Mouse (Mus musculus) stomach, embryonic 16.5 days (tissue): ENCODE results near the gene Fam129a. TPM values are rescaled to one million over a fixed set of nuclear protein-coding genes. Genes with fewer than 3 reads are reported as not detected.

Experiments used
- ATAC-seq: fragments of 200-750 bp; cut with Nextera tagmentation; 2 replicates; pipeline ENCODE4 v1.8.0; 2017; ENCODE audit warnings: moderate number of reproducible peaks, moderate TSS enrichment; ENCODE audit not compliant: insufficient read depth, low FRiP score
- H3K27ac ChIP-seq: fragments of 300-500 bp; sonication (generic); 2 replicates; pipeline ENCODE4 v1.5.1; 2014; ENCODE audit warnings: low read length
- H3K27me3 ChIP-seq: fragments of 300-500 bp; sonication (generic); 2 replicates; pipeline ENCODE4 v1.6.1; 2014; ENCODE audit warnings: low read length, control low read depth, mixed read lengths; ENCODE audit not compliant: control insufficient read depth, insufficient read depth
- H3K36me3 ChIP-seq: fragments of 300-500 bp; sonication (generic); 2 replicates; pipeline ENCODE4 v1.6.1; 2014; ENCODE audit warnings: low read length; ENCODE audit not compliant: control insufficient read depth, insufficient read depth
- H3K4me1 ChIP-seq: fragments of 300-500 bp; sonication (generic); 2 replicates; pipeline ENCODE4 v1.6.1; 2014; ENCODE audit warnings: low read length, control low read depth, mixed read lengths; ENCODE audit not compliant: control insufficient read depth, insufficient read depth
- H3K4me2 ChIP-seq: fragments of 300-500 bp; sonication (generic); 2 replicates; pipeline ENCODE4 v1.6.1; 2014; ENCODE audit warnings: low read depth, low read length, mixed read lengths
- H3K4me3 ChIP-seq: fragments of 300-500 bp; sonication (generic); replicated peaks from 2 replicates; pipeline ENCODE4 v1.5.1; 2014; ENCODE audit warnings: mild to moderate bottlenecking, low read length
- H3K9ac ChIP-seq: fragments of 300-500 bp; sonication (generic); 2 replicates; pipeline ENCODE4 v1.6.1; 2014; ENCODE audit warnings: low read length
- H3K9me3 ChIP-seq: fragments of 300-500 bp; sonication (generic); replicated peaks from 2 replicates; pipeline ENCODE4 v1.6.1; 2016; ENCODE audit warnings: low read length, control low read depth; ENCODE audit not compliant: control insufficient read depth
- WGBS: fragments of 180-500 bp; shearing (Covaris S2); extraction: QIAGEN DNeasy Blood & Tissue Kit; methylation state at CpG from one replicate; pipeline ENCODE4 v1.1.7; 2014; 5-methylcytosine and 5-hydroxymethylcytosine counted together
- polyA plus RNA-seq: library from polyadenylated mRNA; unstranded; fragments of >200 nt; fragmentation: Nextera tagmentation; extraction: Ambion mirVana; gene quantifications from 2 replicates; pipeline ENCODE4 v1.2.1, GENCODE M21; 2015

Gene Fam129a
- polyA plus RNA-seq, 1 experiment from 2014 or later: 22.7 TPM

DNA sequence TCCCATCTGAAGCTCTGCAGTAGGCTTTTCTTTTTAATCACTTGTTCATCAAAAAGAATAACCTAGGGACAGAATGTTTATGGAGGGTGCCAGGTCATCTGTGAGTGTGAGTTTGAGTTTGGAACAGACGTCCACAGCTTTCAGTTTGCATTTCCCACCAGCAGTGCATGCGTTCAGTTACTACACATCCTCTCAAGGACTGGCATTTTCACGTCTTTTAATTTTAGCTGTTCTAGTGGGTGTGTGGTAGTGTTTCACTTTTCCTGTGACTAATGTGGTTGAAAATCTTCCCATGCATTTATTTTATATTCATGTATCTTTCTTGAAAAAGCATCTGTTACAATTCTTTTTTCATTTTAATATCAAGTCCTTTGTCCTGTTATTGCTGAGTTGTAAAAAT, 193.2 kb downstream of the Fam129a start:
- no peaks in the 10 kb centered on the region for H3K27me3 ChIP-seq
- no peaks in the 10 kb centered on the region for H3K9me3 ChIP-seq
- no peak overlapping the region for H3K27ac ChIP-seq
- H3K9ac ChIP-seq: no peak overlapping the region
- H3K4me1 ChIP-seq: no peaks in the 10 kb centered on the region
- H3K36me3 ChIP-seq: 0 out of 2 replicates have a peak, but pooled peaks cover 5% of the 10 kb centered on the region
- H3K4me2 ChIP-seq: no peak overlapping the region
- no peak for ATAC-seq
- WGBS: 71% methylated on average over 3 of the region's 3 CpGs
- no peak overlapping the region for H3K4me3 ChIP-seq

DNA sequence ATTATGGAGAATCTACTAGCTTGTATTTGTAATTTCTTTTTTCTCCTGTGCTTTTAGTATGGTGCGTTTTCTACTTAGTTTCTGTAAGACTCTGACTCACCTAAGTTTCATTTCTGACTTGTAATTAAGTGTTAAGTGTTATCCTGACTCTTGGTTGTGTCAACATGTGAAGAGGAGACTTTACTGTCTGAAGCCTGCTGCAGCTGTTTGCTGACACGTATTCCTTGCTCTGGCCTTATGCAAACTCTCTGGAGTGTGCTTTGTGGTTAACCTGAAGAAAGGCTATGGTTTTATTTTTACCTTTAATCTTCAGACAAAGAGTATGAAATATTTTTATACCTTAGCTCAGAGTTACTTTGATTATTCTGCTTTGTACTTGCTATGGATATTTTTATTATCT, 195.2 kb downstream of the Fam129a start:
- no peak overlapping the region for H3K27ac ChIP-seq
- no peak overlapping the region for H3K4me3 ChIP-seq
- no peak overlapping the region for H3K9ac ChIP-seq
- H3K36me3 ChIP-seq: 0 out of 2 replicates have a peak, but pooled peaks cover 3% of the 10 kb centered on the region
- ATAC-seq: no peak
- 73% methylated on average over 2 of the region's 2 CpGs for WGBS
- no peak overlapping the region for H3K4me2 ChIP-seq
- H3K9me3 ChIP-seq: no peaks in the 10 kb centered on the region
- H3K4me1 ChIP-seq: no peaks in the 10 kb centered on the region
- no peaks in the 10 kb centered on the region for H3K27me3 ChIP-seq

DNA sequence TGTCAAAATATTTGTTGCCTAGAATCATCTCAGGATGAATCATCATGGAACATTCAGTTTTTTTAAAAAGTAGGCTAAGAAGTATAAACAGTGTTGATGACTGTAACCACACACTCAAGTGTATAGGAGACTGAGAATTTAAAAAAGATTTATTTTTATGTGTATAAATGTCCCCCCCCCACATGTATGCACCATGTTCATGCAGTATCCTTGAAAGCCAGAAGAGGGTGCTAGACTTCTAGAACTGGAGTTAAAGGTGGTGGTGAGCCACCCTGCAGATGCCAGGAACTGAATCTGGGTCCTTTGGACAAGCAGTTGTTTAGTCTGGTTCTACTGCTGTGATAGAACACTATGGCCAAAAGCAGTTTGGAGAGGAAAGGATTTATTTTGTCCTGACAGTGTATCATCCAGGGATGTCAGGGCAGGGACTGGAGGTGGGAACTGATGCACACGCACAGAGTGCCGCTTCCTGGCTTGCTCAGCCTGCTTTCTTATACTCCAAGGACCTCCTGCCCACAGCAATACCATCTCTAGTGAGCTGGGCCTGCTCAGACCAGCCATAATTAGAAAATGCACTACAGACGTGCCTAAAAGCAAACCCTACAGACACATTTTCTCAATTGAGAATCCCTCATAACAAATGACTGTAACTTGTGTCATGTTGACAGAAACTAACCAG, 196.1 kb downstream of the Fam129a start:
- Histone ChIP-seq H3K4me1 (no peaks in the 10 kb centered on the region), H3K9me3 (no peaks in the 10 kb centered on the region), H3K27me3 (no peaks in the 10 kb centered on the region), H3K4me2 (no peak overlapping the region), H3K4me3 (no peak overlapping the region), H3K9ac (no peak overlapping the region), H3K36me3 (0 out of 2 replicates have a peak, but pooled peaks cover 1% of the 10 kb centered on the region), H3K27ac (no peak overlapping the region)
- ATAC-seq: no peak
- 78% methylated on average over 3 of the region's 3 CpGs for WGBS

DNA sequence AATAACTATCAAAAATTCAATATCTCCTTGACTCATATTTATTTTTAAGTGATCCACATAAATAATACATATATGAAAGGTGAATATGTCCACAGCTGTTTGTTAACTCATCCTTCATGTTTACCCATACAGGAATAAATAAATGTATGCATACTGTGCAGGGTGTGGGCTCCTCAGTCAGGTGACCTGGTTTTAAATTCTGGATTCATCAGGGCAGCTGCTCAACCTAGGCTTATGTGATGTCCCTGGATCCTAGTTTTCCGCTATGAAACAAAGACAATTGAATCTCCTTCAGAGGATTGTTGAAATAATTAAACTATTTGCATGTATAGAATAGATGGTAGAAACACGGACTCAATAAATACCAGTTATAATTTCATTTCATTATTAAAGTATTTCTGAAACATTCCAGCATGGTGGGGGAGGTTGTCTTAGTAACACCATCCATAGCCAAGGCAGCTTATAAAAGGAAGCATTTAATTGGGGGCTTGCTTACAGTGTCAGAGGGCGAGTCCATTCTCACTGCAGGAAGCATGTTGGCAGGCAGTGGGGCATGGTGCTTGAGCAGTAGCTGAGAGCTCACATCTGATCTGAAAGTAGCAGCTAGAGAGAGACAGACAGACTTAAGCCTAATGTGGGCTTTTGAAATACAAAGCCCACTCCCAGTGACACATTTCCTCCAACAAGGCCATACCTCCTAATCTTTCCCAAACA, 198.4 kb downstream of the Fam129a start:
- Histone ChIP-seq H3K4me1 (no peaks in the 10 kb centered on the region), H3K4me2 (no peak overlapping the region)
- 87% methylated on average over 3 of the region's 3 CpGs for WGBS

More for the DNA sequence above, 198.4 kb downstream of the Fam129a start:
- Histone ChIP-seq H3K9ac (no peak overlapping the region), H3K27me3 (no peaks in the 10 kb centered on the region), H3K27ac (no peak overlapping the region), H3K36me3 (0 out of 2 replicates have a peak, but pooled peaks cover 3% of the 10 kb centered on the region), H3K9me3 (no peaks in the 10 kb centered on the region), H3K4me3 (no peak overlapping the region)
- ATAC-seq: no peak

Other genes with a start within 250 kb of the Fam129a start
- 215 and 222 TPM in 2 replicates for gene Ivns1abp, start 226.7 kb upstream of the Fam129a start, polyA plus RNA-seq
- 19.7 and 32.4 TPM in 2 replicates for gene Swt1, start 142.7 kb upstream of the Fam129a start, polyA plus RNA-seq
- gene Trmt1l, start 142.6 kb upstream of the Fam129a start, polyA plus RNA-seq: 30.7 and 33.8 TPM in 2 replicates
- 69.9 and 74.1 TPM in 2 replicates for gene Rnf2, start 70.2 kb upstream of the Fam129a start, polyA plus RNA-seq
- 17.2 and 17.8 TPM in 2 replicates for gene Edem3, start 184.2 kb downstream of the Fam129a start, polyA plus RNA-seq